Comparison of ENCODE assay signal across 9 mouse cellular contexts in the genomic region with DNA sequence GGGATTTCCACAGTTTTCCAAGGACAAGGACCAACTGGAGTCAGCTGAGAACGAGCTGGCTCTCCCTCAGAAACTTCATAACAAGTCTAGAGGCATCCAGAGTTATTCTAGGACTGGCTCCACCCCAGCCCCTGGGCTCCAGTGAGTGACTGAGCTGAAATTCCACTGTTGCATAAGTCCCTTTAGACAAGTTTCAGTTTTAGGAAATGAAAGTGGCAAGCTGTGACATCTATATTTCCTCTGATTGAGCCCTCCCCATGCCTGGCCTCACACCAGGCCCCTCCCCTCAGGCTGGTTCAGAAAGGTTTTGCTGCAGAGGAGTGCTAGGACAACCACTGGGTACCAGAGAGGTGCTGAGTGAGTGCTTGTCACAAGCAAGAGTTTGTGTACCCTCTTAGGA. TPM values are rescaled to one million over a fixed set of nuclear protein-coding genes. Genes with fewer than 3 reads are reported as not detected.
DNase-seq lines count a peak whose midpoint lies in the region; ATAC-seq and TF ChIP-seq lines count a peak whose summit lies in the region.
"Had no signal": no experiment of that assay in that cellular context is flagged by ENCODE, and none has a peak within 500 bp of the region (broad histone marks: within the 10 kb centered on the region; RNA-seq: fewer than 3 reads in every experiment).

No protein-coding gene starts in this region.

- no peaks in the 10 kb centered on the region for H3K79me2 ChIP-seq in myocyte (ENCODE audit: control insufficient read depth, insufficient read depth)

- no peak overlapping the region for H3ac ChIP-seq in myocyte (ENCODE audit: control insufficient read depth, insufficient read length)

- WGBS in forebrain, embryonic 14.5 days, result 50% methylated on average over 1 of the region's 1 CpGs

- no peak overlapping the region for H3K27ac ChIP-seq in forebrain, embryonic 14.5 days (ENCODE audit: low read depth, low read length)
- H3K27ac ChIP-seq: midbrain, embryonic 12.5 days had no signal

- no peaks in the 10 kb centered on the region for H3K9me3 ChIP-seq in forebrain, embryonic 14.5 days (replicated peaks; ENCODE audit: control insufficient read depth, low read length)

- peak; percentile 22 for TF ChIP-seq POLR2A in myocyte (IDR thresholded peaks at IDR 0.05; ENCODE audit: insufficient read length, low read depth)

- peak; percentile 99 for ATAC-seq in frontal cortex, adult (ENCODE audit: low TSS enrichment)
- no peak for ATAC-seq in forebrain, embryonic 14.5 days

- no peaks in the 10 kb centered on the region for H3K27me3 ChIP-seq in myocyte (ENCODE audit: control insufficient read depth, insufficient read depth, insufficient read length)
- H3K27me3 ChIP-seq in forebrain, embryonic 14.5 days (replicated peaks; ENCODE audit: control insufficient read depth, insufficient read depth, low read length), result no peaks in the 10 kb centered on the region
- H3K27me3 ChIP-seq: midbrain, embryonic 12.5 days had no signal

- peak overlapping the region; percentile 72 for H3K4me2 ChIP-seq in myocyte (ENCODE audit: low read depth)
- H3K4me2 ChIP-seq in forebrain, embryonic 14.5 days (ENCODE audit: low read length), result no peak overlapping the region
- H3K4me2 ChIP-seq: midbrain, embryonic 12.5 days had no signal

- no peak overlapping the region for H3K9ac ChIP-seq in forebrain, embryonic 14.5 days (ENCODE audit: low read length)
- H3K9ac ChIP-seq: midbrain, embryonic 12.5 days had no signal

- H3K4me1 ChIP-seq in forebrain, embryonic 14.5 days (ENCODE audit: control insufficient read depth, insufficient read depth, low read length), result no peaks in the 10 kb centered on the region
- H3K4me1 ChIP-seq: midbrain, embryonic 12.5 days had no signal

- no peak overlapping the region for H3K4me3 ChIP-seq in myocyte
- H3K4me3 ChIP-seq in forebrain, embryonic 14.5 days (ENCODE audit: low read depth, low read length), result no peak overlapping the region
- H3K4me3 ChIP-seq: midbrain, embryonic 12.5 days had no signal

- DNase-seq in thymus, adult 18-20 months, result peak; percentile 13 to 15
- no peak for DNase-seq in thymus, postnatal 10 days (ENCODE audit: low spot score in 2 of 2)
- DNase-seq in heart, postnatal 14 days, result peak; percentile 73 to 80
- DNase-seq in left cerebral cortex, postnatal 36 days (ENCODE audit: low spot score in 2 of 2), result peak; percentile 49 to 60
- peak; percentile 17 for DNase-seq in thymus, postnatal 0 days (ENCODE audit: low spot score)
- no peak for DNase-seq in forebrain, embryonic 14.5 days (ENCODE audit: low spot score)

- H3K36me3 ChIP-seq in myocyte (ENCODE audit: control insufficient read depth, insufficient read depth), result no peaks in the 10 kb centered on the region
- H3K36me3 ChIP-seq in forebrain, embryonic 14.5 days (ENCODE audit: control insufficient read depth, insufficient read depth, low read length), result no peaks in the 10 kb centered on the region
- H3K36me3 ChIP-seq: midbrain, embryonic 12.5 days had no signal

- intact Hi-C loops in heart, postnatal 14 days (cut with DNase I), result no loop called here
- intact Hi-C loops in left cerebral cortex, postnatal 36 days (cut with DNase I), result no loop called here

TF ChIP-seq in myocyte, 11 proteins besides CTCF, POLR2A, EP300 and RAD21:
- TF ChIP-seq E2F4 (IDR thresholded peaks at IDR 0.05; ENCODE audit: insufficient read depth) (no peak), SRF (IDR thresholded peaks at IDR 0.05; ENCODE audit: control insufficient read depth, insufficient read length, low read depth) (no peak), CEBPB (IDR thresholded peaks at IDR 0.05; ENCODE audit: insufficient read depth, poor library complexity, severe bottlenecking) (peak; percentile 65), POLR2AphosphoS2 (IDR thresholded peaks at IDR 0.05; ENCODE audit: insufficient read length, low read depth) (no peak), MYOD1 (IDR thresholded peaks at IDR 0.05; ENCODE audit: control insufficient read depth in 1 of 3, insufficient read length in 2 of 3, low read depth in 2 of 3) (no peak)

RNA-seq across cellular contexts. Expression of a gene that starts 21.4 kb away (rescaled TPM):
- 1 to 10 TPM; 2.0 to 2.2 TPM for total RNA-seq in heart, postnatal 14 days (2021)
- under 1 TPM; 0.64 to 0.68 TPM for total RNA-seq in left cerebral cortex, postnatal 36 days (2021)
- polyA plus RNA-seq in myocyte (2012; fragmentation: generic; extraction: Trizol), result 4.5 TPM
- polyA plus RNA-seq in thymus, postnatal 0 days (2015; fragmentation: Nextera tagmentation; extraction: Ambion mirVana), result 3.6 and 4.9 TPM in 2 replicates
- polyA plus RNA-seq in forebrain, embryonic 14.5 days (2014; fragmentation: Nextera tagmentation; extraction: Ambion mirVana), result 0.77 and 1.3 TPM in 2 replicates

Comparison
In these comparisons a context has a peak if more than half of its experiments do, and no peak if none do; other contexts are left out.
1. DNase-seq: peak in thymus, adult 18-20 months (2 of 2), heart, postnatal 14 days (2 of 2), left cerebral cortex, postnatal 36 days (2 of 2) and thymus, postnatal 0 days (single experiment); none in thymus, postnatal 10 days (0 of 2) and forebrain, embryonic 14.5 days (single experiment).